Mouse (Mus musculus) erythroid progenitor cell, adult 5-6 weeks (primary cell): ENCODE data around the gene Zfp46. TPM values are rescaled to one million over a fixed set of nuclear protein-coding genes. Genes with fewer than 3 reads are reported as not detected.

Experiments used
- ATAC-seq: replicated peaks from 2 replicates; pipeline ENCODE4 v1.8.0; 2016; ENCODE audit warnings: moderate number of reproducible peaks, mild to moderate bottlenecking, moderate TSS enrichment, inconsistent platforms; ENCODE audit not compliant: poor library complexity, low FRiP score, severe bottlenecking
- total RNA-seq, 2 experiments: library from RNA; stranded (forward) in 1 of 2; stranded (reverse) in 1 of 2; fragments of 150-400 nt in 1 of 2; fragments of 186-747, 209-891 nt in 1 of 2; gene quantifications; 2 replicates each; pipeline versions ENCODE4 v1.2.3 to v1.2.4; 2015 to 2017; ENCODE audit warnings: low replicate concordance in 2 of 2

Gene Zfp46
- 1.7 and 2.9 TPM in 2 replicates for total RNA-seq (2015; ENCODE audit: low replicate concordance)
- total RNA-seq (2017; ENCODE audit: low replicate concordance) = 1.4 and 10.8 TPM in 2 replicates

DNA sequence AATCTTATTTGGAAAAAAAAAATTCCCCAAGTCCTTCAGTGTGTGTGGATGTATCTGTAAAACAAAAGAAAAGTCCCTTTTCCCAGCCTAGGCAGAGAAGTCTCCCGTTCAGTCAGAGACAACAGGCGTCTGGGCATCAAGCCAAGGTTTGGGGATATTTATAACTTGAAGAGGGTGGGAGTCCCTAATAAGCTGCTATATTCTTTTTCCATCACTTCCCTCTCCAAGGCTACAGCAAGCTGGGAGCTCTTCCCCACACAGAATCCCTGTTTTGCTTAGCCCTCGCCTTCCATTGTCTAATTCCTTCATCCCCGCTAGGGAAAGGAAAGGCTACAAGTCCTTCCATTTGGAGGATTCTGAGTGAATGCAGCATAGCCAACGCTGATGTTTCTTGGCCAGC, at the start of gene Zfp46:
Gene Zfp46 (plus strand): TSS at position 229 of the 400 bp plus-strand sequence.
- no peak for ATAC-seq

DNA sequence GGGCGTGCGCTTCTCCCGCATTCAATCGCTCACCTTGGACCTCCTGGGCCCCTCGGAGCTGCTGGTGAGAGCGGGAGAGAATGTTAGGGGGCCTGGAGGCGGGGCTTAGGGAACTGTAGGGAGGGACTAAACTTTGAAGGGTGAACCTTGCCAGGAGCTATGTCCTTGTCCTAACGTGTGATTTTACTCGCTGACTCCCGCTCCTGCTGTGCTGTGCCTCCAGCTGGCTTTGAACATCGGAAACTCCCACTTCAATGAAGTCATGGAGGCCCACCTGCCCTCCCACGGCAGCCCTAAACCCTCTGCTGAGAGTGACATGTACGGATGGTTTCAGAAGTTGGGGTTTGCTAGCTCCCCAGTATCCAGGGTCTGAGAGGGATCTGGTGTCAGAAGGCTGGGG, 45.8 kb upstream of the Zfp46 start:
- no peak for ATAC-seq

DNA sequence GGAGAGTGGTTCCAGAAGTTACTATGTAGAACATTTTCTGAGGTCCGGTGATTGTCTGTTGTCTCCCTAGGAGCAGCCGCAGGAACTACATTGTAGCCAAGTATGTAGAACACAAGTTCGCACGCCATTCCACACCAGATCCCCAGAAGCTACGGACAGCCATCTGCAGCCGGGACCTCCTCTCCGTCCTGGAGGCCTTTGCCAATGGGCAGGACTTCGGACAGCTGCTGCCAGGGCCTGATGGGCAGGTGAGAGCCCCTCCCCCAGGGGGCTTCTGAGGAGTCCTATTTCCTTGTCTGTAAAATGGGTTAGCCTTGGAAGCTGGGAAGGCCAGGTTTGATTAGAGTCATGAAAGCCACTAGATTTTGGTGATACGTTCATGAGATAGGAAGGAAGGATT, 45.4 kb upstream of the Zfp46 start:
- no peak for ATAC-seq

DNA sequence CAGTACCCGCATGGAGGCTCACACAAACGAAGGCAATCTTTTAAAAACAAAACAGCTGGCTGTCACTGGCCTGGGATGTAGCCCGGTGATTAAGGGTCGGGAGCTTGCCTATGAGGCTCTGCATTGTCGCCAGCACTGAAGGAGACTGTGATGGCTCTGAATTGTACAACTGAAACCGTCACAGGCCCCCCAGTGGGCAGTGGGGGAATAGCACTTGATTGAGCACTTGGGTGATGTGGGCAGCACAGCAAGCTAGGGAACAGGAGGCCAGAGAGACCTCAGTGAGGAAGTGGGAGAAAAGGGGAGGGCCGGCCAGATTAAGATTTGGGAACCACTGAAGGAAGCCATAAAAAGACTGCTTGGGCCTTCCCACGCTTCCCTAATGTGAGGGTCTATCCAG, 44.9 kb upstream of the Zfp46 start:
- ATAC-seq = peak; percentile 55; the same call in 1 of the 2 replicates

DNA sequence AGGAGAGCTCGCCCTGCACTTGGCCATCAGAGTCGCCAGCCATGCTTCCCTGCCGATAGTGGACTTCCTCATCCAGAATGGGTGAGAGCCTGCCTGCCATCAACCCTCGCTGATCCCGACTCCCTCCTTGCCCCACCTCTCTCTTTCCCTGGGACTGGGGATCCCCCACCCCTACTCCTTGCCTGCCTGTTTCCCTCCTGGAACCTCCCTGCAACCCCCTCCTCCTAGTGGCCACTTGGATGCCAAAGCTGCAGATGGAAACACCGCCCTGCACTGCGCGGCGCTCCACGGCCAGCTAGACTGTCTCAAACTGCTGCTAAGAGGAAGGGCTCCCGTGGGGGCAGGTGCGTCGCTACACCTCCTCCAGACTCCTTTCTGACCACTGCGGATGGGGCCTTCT, 44.4 kb upstream of the Zfp46 start:
- no peak for ATAC-seq

DNA sequence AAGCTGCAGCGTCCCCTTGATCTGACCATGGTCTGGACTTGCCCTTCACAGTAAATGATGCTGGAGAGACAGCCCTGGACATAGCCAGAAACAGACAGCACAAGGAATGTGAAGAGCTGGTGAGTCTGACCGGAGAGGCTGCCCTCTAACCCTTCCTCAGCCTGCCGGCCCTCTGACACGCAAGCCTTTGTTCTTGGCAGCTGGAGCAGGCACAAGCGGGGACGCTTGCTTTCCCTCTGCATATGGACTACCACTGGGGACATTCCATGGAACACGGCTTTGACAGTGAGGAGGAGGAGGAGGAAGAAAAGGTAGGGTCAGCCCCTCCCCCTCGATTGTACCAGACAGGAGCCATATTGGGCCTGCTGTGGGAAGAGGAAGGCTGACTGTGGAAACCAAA, 43.5 kb upstream of the Zfp46 start:
- no peak for ATAC-seq

DNA sequence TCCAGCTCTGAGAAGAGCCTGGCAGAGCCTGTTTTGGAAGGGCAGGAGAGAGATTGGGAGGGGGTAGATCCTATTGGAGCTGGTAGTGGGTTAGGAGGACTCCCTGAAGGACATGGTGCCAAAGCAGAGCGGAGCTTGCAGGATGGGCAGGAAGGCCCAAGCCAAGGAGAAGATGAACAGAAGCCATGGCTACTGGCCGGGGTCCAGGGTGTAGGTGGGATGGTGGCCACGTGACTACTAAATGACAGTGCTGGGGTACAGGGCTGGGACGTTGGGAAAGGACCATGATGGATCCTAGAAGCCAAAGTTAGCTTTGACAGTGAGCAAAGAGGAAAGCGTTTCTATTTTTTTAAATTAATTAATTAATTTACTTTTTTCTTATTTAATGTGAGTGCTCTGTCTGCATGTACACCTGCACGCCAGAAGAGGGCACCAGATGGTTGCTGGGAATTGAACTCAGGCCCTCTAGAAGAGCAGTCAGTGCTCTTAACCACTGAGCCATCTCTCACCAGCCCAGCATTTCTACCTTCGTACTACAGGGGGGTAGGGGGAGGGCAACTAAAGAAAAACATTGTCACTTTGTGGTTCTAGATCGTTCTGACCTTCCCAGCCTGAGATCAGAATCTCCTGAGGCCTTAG, 42.3 kb upstream of the Zfp46 start:
- no peak for ATAC-seq

DNA sequence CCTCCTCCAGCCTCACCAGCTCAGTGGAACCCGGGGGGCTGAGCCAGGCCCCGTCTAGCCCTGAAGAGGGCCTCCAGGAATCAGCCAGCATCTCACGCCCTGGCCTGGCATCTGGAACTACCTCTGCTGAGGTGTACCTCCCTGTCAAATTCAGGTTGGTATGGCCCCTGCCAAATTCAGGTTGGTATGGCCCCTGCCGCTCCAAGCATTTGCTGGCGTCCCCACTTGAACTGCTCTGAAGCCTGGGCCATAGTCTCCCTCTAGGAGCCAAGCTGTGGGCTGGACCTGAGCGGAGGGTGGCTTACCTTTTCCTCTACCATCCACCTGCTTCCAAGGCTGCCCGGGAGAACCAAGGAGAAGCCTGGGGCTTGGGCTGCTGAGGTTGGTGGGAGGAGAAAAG, 41.8 kb upstream of the Zfp46 start:
- no peak for ATAC-seq

DNA sequence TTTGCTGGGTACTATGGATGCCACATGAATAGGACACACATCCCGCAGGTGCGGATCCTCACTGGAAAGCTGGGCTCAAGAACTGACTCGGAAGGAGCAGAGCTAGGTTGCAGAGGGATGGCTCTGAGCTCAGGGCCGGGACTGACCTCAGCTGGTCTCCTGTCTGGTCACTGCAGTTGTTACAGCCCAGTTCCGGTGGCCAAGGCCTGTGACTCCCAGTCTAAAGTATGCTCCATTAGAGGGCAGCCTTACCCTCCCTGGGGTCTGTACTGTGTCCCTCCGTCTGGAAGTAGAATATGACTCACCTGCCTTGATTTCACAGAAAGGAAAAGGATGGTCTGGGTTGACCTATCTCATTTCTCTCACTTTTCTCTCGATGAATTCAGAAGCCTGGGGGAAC, 40.3 kb upstream of the Zfp46 start:
- ATAC-seq = no peak

DNA sequence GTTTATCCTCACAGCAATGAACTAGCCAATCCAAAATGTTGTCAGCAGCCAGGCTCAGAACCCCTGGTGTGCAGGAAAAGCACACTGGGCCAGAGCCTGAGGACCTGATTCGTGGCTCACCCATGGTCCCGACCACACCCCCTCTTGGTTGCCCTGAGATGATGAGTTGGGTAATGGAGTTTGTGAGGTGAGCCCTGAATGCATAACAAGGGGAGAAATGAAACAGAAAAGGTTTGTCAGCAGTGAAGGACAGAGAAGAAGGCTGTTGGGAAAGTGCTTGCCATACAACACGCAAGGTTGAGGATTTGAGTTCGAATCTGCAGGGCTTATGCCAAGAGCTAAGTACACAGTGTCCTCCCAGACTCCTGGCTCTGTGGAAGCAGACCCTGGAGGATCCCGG, 38.8 kb upstream of the Zfp46 start:
- ATAC-seq = no peak

DNA sequence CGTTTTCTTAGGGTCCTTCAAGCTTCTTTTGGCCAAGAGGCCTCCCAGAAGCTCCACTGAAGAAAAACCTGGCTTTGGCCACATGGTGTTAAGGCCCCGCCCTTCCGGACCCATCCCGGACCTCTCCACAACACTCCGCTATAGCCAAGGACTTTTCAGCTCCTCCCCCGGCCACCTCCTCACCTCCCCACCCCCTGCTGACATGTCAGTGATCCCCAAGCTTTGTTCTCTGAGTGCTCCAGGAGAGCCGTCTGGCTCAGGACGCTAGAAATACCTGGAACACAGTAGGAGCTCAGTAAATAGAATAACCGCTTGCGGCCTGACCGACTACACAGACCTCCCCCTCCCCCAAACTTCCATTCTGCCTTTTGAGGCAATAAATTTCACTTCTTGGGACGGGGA, 37.9 kb upstream of the Zfp46 start:
- no peak for ATAC-seq

DNA sequence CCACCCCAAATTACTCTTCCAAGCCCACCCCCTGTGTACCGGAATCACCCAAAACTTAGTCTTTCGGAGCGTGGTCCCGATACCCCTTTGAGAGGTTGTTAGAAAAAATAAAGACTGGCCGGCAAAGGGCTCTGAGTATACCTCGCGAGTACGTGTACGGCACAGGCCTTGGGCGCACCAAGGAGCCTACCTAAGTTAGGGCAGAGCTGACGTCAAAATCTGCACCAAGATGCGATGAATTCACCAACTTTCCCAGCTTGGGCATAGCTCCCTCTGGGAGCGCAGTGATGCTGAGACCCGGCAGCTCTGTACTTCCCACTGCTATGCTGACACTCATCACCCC, 37.1 kb upstream of the Zfp46 start:
- no peak for ATAC-seq

DNA sequence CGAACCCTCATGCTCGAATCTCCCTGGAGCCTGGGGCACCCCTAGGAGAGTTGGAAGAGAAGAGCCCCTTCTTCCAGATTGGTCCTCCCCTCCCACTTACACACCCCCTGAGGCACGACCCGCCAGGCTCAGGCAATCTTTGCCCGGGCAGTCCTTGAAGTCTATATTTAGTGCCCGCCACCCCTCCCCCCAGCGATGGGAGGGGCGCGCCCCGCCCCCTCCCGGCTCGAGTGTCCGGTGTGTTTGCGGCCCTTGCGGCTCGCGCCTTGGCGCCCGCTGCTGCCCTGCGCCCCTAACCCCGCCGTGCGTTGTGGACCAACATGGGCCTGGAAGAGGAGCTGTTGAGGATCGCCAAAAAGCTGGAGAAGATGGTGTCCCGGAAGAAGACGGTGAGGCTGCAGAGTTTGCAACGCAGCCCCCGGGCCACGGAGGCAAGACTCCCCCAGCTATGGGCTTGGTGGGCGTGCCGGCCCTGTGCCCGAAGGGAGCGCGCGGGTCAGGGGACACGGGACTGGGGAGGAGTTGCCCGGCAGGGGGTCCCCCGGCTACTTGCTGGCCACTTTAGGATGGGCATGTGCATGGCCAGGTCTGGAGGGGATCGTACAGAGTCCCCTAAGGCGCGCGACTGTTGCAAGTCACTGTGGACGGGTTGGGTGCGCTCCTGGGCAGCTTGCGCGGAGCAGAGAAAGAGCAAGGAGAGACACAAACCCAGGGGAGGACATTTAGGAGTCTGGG, 36.6 kb upstream of the Zfp46 start, which contains the start of gene Tcea3:
Gene Tcea3 (plus strand): TSS at position 1 of the 735 bp plus-strand sequence.
- no peak for ATAC-seq

DNA sequence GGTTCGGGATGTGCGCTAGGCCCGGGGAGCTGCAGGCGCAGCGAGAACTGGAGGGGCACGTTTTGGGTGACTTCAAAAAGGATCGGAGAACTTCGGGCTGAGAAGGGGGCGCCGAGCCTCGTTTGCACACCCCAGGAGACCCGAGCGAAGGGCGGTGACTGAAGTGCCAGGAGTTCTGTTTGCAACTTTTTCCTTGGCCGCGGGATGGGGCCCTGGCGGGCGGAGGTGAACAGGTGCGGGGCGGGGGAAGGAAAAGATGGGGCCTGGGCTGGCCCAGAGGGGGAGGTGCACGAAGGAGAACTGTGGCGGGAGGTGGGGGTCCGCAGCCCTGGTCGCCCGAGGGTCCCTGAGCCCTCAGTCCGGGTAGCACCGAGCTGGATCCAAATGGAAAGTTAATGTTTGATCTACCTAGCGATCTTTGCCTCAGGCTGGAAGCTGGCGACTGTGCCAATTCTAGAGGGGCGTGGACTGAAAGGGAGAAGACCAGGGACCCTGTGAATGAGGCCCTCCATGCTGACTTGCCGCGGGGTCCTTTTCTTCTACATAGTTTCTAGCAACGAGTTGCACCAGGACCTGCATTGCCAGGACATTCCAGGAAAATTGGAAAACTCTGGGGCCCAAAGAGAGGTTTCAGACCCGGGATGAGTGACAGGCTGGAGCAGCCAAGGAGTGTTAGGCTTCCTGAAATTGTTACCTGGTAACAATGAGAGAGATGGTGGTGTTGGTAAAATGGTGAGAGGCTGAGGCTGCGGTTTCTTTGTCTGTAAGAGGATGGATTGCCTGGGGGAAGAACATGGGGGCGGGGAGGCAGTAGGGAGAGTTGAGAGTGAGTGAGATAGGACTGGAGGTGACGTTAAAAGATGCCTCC, 35.8 kb upstream of the Zfp46 start:
- ATAC-seq = no peak

DNA sequence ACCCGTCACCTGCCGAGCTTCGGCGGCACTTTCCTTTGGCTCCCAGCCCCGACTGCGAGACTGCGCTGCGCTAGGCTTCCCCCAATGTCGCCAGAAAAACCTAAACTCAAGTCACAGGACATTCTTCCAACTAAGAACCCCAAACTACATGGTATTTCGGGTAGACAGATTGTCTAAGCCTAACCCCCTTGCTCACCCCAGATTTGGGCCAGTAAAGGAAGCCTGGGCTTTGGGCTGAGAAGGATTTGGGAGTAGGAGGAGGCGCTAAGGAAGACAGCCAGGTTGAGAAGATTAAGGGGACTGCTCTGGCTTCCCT, 35.2 kb upstream of the Zfp46 start:
- no peak for ATAC-seq

DNA sequence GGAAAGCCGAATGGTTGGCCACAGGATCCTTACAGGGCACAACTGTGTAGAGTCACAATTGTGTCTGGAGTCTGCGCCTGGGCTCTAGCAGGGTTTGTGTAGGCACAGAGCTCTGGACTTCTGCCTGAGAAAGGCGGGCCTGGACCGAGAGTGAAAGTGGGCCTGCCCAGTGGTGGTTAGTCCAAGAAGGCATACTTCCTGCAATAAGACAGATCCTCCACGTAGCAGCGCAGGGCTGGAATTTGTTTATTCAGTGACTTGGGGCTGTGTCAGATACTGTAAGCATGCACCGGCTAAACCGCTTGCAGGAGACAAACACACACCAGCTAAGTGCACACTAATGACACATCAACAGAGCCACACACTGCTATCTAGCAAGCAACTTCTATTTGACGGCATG, 34.7 kb upstream of the Zfp46 start:
- ATAC-seq = no peak

DNA sequence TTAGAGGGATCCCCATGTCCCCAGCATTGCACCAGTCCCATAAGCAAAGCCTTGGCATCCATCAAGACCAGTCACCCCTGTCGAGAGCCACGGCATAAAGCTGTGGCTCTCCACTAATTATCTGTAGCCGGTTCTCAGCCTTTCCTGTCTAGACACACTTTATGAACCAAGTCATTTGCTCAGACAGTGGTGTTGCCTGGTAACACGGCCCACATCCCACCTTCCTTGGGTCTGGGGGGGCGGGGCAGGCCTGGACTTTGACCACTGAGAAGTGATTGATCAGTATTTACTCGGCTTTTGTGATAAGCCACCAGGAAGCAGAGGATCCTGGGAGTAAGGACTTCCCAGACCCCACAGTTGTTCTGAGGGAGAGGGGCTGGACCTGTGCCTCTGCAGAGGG, 28.6 kb upstream of the Zfp46 start:
- no peak for ATAC-seq

DNA sequence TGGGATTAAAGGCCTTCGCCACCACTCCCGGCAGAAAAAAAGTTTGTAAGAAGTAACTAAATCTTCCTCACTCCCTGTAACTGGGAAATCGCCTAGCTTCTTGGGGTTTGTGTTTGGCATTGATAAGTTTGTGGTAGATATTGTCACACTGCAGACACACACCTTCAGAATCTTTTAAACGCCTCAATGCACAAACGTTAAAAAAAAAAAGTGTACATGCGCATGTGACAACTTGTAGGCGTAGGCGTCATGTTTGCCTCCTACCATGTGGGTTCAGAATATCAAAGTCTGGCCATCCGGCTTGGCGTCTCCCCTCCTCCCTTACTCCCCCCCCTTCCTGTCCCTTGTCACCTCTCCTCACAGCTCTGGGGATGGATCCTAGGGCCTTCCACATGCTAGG, 27.8 kb upstream of the Zfp46 start:
- no peak for ATAC-seq

DNA sequence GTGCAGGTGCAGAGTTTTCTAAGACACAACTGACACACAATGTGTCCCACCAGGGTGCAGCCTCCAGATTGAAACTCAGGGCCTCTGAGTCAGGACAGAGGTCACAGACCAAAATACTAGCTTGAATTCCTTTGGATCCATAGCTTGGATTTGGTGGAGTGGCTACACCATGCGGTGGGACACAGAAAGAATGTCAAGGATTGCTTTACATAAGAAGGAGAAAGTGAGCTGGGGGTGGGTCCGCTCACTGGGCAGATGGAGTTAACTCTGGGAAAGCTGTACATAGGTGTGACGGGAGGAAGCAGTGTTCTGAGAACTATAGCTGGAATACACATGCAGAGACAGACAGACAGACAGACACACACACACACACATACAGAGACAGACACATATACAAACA, 24.6 kb upstream of the Zfp46 start:
- no peak for ATAC-seq

DNA sequence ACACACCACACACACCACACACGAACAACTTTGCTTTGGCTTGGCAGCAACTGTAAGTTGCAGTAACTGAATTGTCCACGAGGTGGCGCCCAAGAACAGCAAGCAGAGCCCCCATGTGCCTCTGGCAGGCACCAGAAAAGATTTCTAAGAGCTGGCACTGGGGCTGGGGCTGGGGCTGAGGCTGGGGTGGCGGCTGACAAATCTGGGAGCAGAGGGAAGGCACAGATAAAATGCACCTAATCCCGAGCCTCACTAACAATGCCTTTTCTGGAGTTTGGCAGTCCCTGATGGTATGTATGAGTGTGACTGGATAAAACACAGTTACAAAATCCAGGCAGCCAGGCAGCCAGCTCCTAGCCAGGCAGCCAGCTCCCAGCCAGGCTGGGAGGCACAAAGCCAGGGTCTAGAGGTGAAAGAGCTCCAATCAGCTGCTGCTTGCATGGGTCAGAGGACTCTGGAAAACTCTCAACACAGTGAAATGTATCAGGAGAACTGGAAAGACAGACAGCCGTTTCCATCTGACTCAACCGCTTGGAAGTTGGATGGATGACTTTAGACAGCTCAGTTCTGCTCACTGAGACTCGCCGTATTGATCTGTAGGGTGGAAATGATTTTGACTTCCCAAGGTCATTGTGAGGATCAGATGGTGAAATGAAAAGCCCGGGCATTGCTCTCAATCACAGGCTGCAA, 23.8 kb upstream of the Zfp46 start:
- peak; percentile 71 for ATAC-seq
